Mouse (Mus musculus): ENCODE measurements around the gene Il22ra1. TPM values are rescaled to one million over a fixed set of nuclear protein-coding genes. Genes with fewer than 3 reads are reported as not detected.

The Il22ra1 gene
- polyA plus RNA-seq, 1 experiment from 2014 or later: not detected

GRCm38 (mm10) chr4:135768572-135769526, 40.9 kb downstream of the Il22ra1 start:
- no peaks in the 10 kb centered on the region for H3K27me3 ChIP-seq (ENCODE audit: insufficient read depth, low read length)
- H3K27ac ChIP-seq (ENCODE audit: low read depth): no peak overlapping the region
- H3K9ac ChIP-seq: no peak overlapping the region
- ATAC-seq (ENCODE audit: insufficient read depth): peak; percentile 35; the same call in 1 of the 2 replicates
- 54% methylated on average over 14 of the region's 14 CpGs for WGBS
- H3K4me3 ChIP-seq (ENCODE audit: low read depth, low read length): no peak overlapping the region
- no peaks in the 10 kb centered on the region for H3K36me3 ChIP-seq (ENCODE audit: insufficient read depth)
- no peaks in the 10 kb centered on the region for H3K9me3 ChIP-seq (ENCODE audit: low read depth, low read length)
- DNase-seq: peak; percentile 60
- no peak overlapping the region for H3K4me2 ChIP-seq
- TF ChIP-seq CTCF (IDR thresholded peaks at IDR 0.05; ENCODE audit: low read depth): peak; percentile 62
- no peaks in the 10 kb centered on the region for H3K4me1 ChIP-seq (ENCODE audit: insufficient read depth)

DNA sequence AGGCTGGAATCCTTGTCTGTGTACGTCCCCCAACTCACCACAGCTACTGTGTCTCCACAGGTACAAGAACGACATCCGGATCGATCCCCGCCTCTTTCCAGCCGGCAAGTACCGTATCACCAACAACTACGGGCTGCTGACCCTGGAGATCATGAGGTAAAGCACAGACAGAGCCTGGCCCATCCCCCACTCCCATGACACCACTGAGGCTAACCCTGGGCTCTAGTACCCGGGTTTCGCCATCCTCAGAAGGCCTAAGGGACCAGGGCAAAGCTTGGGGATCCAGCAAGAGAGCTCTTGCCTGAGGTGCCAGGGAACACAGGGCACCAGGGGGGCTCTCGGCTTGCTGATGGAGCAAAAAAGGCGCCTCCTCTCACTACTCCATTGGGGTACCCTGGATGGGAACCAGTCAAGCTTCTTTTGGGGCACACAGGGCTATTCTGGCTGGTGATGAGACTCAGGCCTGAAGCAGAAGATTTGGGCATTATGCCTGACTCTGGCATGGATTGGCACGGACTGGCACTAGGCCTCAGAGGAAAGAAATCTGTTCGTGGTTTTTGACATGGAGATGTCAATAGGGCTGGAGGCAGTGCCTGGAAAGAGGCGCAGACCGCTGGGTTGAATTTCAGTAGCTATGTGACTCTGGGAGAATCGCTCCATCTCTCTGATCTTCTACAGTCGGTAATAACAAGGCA, 42.8 kb downstream of the Il22ra1 start:
- DNase-seq (no peak), ATAC-seq (ENCODE audit: insufficient read depth) (no peak)
- no peak for TF ChIP-seq CTCF (IDR thresholded peaks at IDR 0.05; ENCODE audit: low read depth)
- H3K4me2 ChIP-seq: no peak overlapping the region
- H3K4me3 ChIP-seq (ENCODE audit: low read depth, low read length): no peak overlapping the region
- no peaks in the 10 kb centered on the region for H3K36me3 ChIP-seq (ENCODE audit: insufficient read depth)
- 80% methylated on average over 18 of the region's 18 CpGs for WGBS
- no peak overlapping the region for H3K27ac ChIP-seq (ENCODE audit: low read depth)
- H3K9ac ChIP-seq: no peak overlapping the region
- H3K4me1 ChIP-seq (ENCODE audit: insufficient read depth): no peaks in the 10 kb centered on the region
- no peaks in the 10 kb centered on the region for H3K9me3 ChIP-seq (ENCODE audit: low read depth, low read length)
- H3K27me3 ChIP-seq (ENCODE audit: insufficient read depth, low read length): no peaks in the 10 kb centered on the region

- DNase-seq (no peak), ATAC-seq (ENCODE audit: insufficient read depth) (no peak)
- no peaks in the 10 kb centered on the region for H3K9me3 ChIP-seq (ENCODE audit: low read depth, low read length)
- H3K27me3 ChIP-seq (ENCODE audit: insufficient read depth, low read length): no peaks in the 10 kb centered on the region
- H3K4me3 ChIP-seq (ENCODE audit: low read depth, low read length): no peak overlapping the region
- H3K36me3 ChIP-seq (ENCODE audit: insufficient read depth): no peaks in the 10 kb centered on the region
- H3K9ac ChIP-seq: no peak overlapping the region
- H3K4me2 ChIP-seq: no peak overlapping the region
- WGBS: 83% methylated on average over 6 of the region's 6 CpGs
- no peaks in the 10 kb centered on the region for H3K4me1 ChIP-seq (ENCODE audit: insufficient read depth)
- no peak overlapping the region for H3K27ac ChIP-seq (ENCODE audit: low read depth)
- no peak for TF ChIP-seq CTCF (IDR thresholded peaks at IDR 0.05; ENCODE audit: low read depth)
These were observed 43.6 kb downstream of the Il22ra1 start for GRCm38 (mm10) chr4:135771592-135771991.

GRCm38 (mm10) chr4:135772671-135773070, 44.7 kb downstream of the Il22ra1 start:
- Histone ChIP-seq H3K36me3 (ENCODE audit: insufficient read depth) (no peaks in the 10 kb centered on the region), H3K4me2 (no peak overlapping the region), H3K4me3 (ENCODE audit: low read depth, low read length) (no peak overlapping the region), H3K9ac (no peak overlapping the region), H3K27me3 (ENCODE audit: insufficient read depth, low read length) (no peaks in the 10 kb centered on the region), H3K9me3 (ENCODE audit: low read depth, low read length) (no peaks in the 10 kb centered on the region), H3K27ac (ENCODE audit: low read depth) (no peak overlapping the region), H3K4me1 (ENCODE audit: insufficient read depth) (no peaks in the 10 kb centered on the region)
- WGBS: 64% methylated on average over 4 of the region's 4 CpGs
- TF ChIP-seq CTCF (IDR thresholded peaks at IDR 0.05; ENCODE audit: low read depth): no peak
- ATAC-seq (ENCODE audit: insufficient read depth): peak; percentile 49; the same call in 1 of the 2 replicates
- DNase-seq: no peak

DNA sequence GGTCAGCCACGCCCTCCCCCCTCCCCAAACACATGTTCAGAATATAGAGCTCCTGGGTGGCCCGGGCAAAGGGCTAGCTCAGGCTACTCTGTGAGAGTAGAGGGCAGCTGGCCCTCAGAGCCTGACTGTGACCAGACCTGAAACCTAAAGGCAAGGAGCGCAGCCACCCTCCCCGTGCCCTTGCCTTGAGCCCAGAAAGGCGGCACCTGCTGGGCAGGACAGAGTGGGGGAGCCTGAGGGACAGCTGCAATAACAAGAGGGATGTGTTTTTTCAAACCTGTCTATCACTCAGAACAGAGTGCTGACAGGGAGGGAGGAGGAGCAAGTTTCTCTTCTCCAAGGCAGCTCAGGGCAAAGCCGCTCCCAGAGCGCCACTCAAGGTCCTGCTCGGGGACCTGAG, 46.5 kb downstream of the Il22ra1 start:
- TF ChIP-seq CTCF (IDR thresholded peaks at IDR 0.05; ENCODE audit: low read depth): no peak
- WGBS: 49% methylated on average over 8 of the region's 8 CpGs
- ATAC-seq (ENCODE audit: insufficient read depth): no peak

GRCm38 (mm10) chr4:135776850-135777249, 48.9 kb downstream of the Il22ra1 start:
- Histone ChIP-seq H3K27me3 (ENCODE audit: insufficient read depth, low read length) (no peaks in the 10 kb centered on the region), H3K4me1 (ENCODE audit: insufficient read depth) (no peaks in the 10 kb centered on the region; the same call in 1 of the 2 replicates), H3K4me3 (ENCODE audit: low read depth, low read length) (no peak overlapping the region), H3K9ac (no peak overlapping the region), H3K27ac (ENCODE audit: low read depth) (no peak overlapping the region), H3K9me3 (ENCODE audit: low read depth, low read length) (no peaks in the 10 kb centered on the region), H3K4me2 (no peak overlapping the region), H3K36me3 (ENCODE audit: insufficient read depth) (no peaks in the 10 kb centered on the region)
- no peak for DNase-seq
- WGBS: 83% methylated on average over 4 of the region's 4 CpGs
- TF ChIP-seq CTCF (IDR thresholded peaks at IDR 0.05; ENCODE audit: low read depth): no peak
- no peak for ATAC-seq (ENCODE audit: insufficient read depth)

More for the DNA sequence above, 46.5 kb downstream of the Il22ra1 start:
- DNase-seq: no peak
- no peak overlapping the region for H3K4me3 ChIP-seq (ENCODE audit: low read depth, low read length)
- H3K9ac ChIP-seq: no peak overlapping the region
- H3K4me2 ChIP-seq: no peak overlapping the region
- H3K27ac ChIP-seq (ENCODE audit: low read depth): no peak overlapping the region
- no peaks in the 10 kb centered on the region for H3K4me1 ChIP-seq (ENCODE audit: insufficient read depth)
- no peaks in the 10 kb centered on the region for H3K36me3 ChIP-seq (ENCODE audit: insufficient read depth)
- no peaks in the 10 kb centered on the region for H3K27me3 ChIP-seq (ENCODE audit: insufficient read depth, low read length)
- H3K9me3 ChIP-seq (ENCODE audit: low read depth, low read length): no peaks in the 10 kb centered on the region

- Histone ChIP-seq H3K9me3 (ENCODE audit: low read depth, low read length) (no peaks in the 10 kb centered on the region), H3K36me3 (ENCODE audit: insufficient read depth) (no peaks in the 10 kb centered on the region), H3K9ac (no peak overlapping the region), H3K4me2 (no peak overlapping the region), H3K27me3 (ENCODE audit: insufficient read depth, low read length) (no peaks in the 10 kb centered on the region), H3K4me3 (ENCODE audit: low read depth, low read length) (no peak overlapping the region), H3K4me1 (ENCODE audit: insufficient read depth) (no peaks in the 10 kb centered on the region; the same call in 1 of the 2 replicates), H3K27ac (ENCODE audit: low read depth) (no peak overlapping the region)
- ATAC-seq (ENCODE audit: insufficient read depth): no peak
- no peak for DNase-seq
- WGBS: 63% methylated on average over 9 of the region's 9 CpGs
- TF ChIP-seq CTCF (IDR thresholded peaks at IDR 0.05; ENCODE audit: low read depth): no peak
These were observed 51.7 kb downstream of the Il22ra1 start for GRCm38 (mm10) chr4:135779661-135780060.
